Mouse (Mus musculus) right cerebral cortex, postnatal 10 days (tissue): ENCODE measurements around the gene Olfr558.

Experiments
- DNase-seq, 2 experiments: peaks; one replicate each; pipeline ENCODE4 v3.0.0; 2021; ENCODE audit warnings: low spot score in 2 of 2

Gene Olfr558

GRCm38 (mm10) chr7:102701915-102702314 lies at the start of gene Olfr558:
Gene Olfr558, plus strand, starts transcription at chr7:102702215.
- no peak for DNase-seq

- DNase-seq = no peak
These were observed 43.5 kb upstream of the Olfr558 start, which contains the start of gene Olfr555 for GRCm38 (mm10) chr7:102658523-102658922. Gene Olfr555, plus strand, starts transcription at chr7:102658823.

- no peak for DNase-seq
These were observed 37.4 kb upstream of the Olfr558 start, which contains the start of gene Olfr556 for GRCm38 (mm10) chr7:102664599-102664998. Gene Olfr556, plus strand, starts transcription at chr7:102664899.

- DNase-seq = no peak
These were observed 36.6 kb upstream of the Olfr558 start for GRCm38 (mm10) chr7:102665378-102665777.

GRCm38 (mm10) chr7:102676225-102676624 lies 25.8 kb upstream of the Olfr558 start:
- DNase-seq = no peak

- DNase-seq = no peak
These were observed 20.1 kb upstream of the Olfr558 start for GRCm38 (mm10) chr7:102681916-102682315.

GRCm38 (mm10) chr7:102686944-102687501 lies 15.0 kb upstream of the Olfr558 start, which contains the start of gene Trim68:
Gene Trim68, minus strand, starts transcription at chr7:102687327.
- peak; percentile 94 to 96 for DNase-seq

- peak in 1 of 2 experiments; percentile 43 for DNase-seq
These were observed 6.5 kb upstream of the Olfr558 start, which contains the start of gene Olfr557 for GRCm38 (mm10) chr7:102695358-102696125. Gene Olfr557, plus strand, starts transcription at chr7:102695910.

- no peak for DNase-seq
These were observed 3.6 kb upstream of the Olfr558 start for GRCm38 (mm10) chr7:102698461-102698860.

- no peak for DNase-seq
These were observed 17.0 kb downstream of the Olfr558 start, which contains the start of gene Olfr33 for GRCm38 (mm10) chr7:102718970-102719369. Gene Olfr33, minus strand, starts transcription at chr7:102719070.

GRCm38 (mm10) chr7:102727391-102727790 lies 25.4 kb downstream of the Olfr558 start, which contains the start of gene Olfr559:
Gene Olfr559, minus strand, starts transcription at chr7:102727491.
- no peak for DNase-seq

GRCm38 (mm10) chr7:102733793-102734192 lies 31.8 kb downstream of the Olfr558 start:
- DNase-seq = no peak

- no peak for DNase-seq
These were observed 35.7 kb downstream of the Olfr558 start for GRCm38 (mm10) chr7:102737705-102738104.

GRCm38 (mm10) chr7:102752086-102752485 lies 50.1 kb downstream of the Olfr558 start:
- DNase-seq = no peak

- DNase-seq = no peak
These were observed 57.3 kb downstream of the Olfr558 start, which contains the start of the genes Olfr560 and Olfr78 for GRCm38 (mm10) chr7:102759266-102759665. Gene Olfr560, minus strand, starts transcription at chr7:102759366. Gene Olfr78, minus strand, starts transcription at chr7:102759471.
